Mouse (Mus musculus): Measurements from ENCODE around the gene Usp27x.
A peak's percentile ranks its signal among the peaks of the same experiment; 100 is the strongest.

Usp27x gene

DNA sequence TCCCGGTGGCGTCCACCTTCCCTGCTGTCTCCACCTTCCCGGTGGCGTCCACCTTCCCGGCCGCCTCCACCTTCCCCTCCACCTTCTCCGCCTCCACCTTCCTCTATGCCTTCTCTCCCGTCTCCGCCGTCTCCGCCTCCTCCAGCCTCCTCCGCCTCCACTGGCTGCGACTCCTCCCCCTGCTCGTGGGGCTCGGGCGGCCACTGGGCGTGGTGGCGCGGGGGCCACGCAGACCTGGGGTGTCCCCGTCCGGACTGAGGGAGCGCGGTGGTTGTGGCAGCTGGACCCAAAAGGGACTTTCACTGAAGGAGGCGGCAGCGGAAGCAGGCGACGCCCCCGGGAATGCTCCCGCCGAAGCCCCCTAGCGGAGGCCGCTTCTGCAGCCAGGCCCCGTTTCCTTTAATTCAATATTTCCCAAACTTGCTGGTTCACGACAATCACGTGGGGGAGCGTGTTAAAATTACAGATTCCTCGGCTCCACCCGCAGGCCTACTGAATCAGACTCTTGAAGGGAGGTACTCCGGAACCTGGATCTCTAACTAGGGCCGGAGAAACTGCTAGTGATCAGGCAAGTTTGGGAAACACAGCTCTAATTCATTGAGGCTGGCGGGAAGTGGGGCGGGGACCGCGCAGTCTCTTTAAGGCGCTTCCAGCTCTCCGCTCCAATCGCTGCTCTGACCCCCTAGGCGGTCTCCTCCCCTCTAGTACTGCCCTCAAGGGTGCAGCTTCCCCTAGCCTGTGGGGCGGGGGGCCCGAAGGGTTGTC lies at the start of gene Usp27x:
Gene Usp27x, minus strand, starts transcription at position 115 of the 765 bp plus-strand sequence.
- peak; percentile 24 to 52 for DNase-seq (ENCODE audit: low spot score in 2 of 2)

DNA sequence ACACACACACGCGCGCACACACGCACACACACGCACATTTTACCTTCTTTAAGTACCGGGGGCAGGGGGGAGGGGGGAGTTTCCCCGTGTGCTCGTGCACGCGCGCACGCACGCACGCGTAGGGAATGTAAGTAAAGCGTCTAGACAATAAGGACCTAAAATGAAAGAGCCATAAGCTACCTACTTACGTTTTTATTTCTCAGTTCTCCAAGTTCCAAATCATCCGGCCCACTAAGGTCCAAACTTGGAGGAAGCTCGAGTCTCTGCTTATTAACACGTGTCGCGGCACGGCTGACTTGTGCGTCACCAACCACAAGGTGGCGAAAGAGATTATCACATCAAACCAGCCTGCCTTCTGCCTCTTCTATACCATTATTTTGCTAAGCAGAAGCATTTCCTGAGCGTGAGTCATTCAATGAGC lies 47.1 kb upstream of the Usp27x start:
- DNase-seq (ENCODE audit: low spot score in 2 of 2), result peak; percentile 23 to 69

DNA sequence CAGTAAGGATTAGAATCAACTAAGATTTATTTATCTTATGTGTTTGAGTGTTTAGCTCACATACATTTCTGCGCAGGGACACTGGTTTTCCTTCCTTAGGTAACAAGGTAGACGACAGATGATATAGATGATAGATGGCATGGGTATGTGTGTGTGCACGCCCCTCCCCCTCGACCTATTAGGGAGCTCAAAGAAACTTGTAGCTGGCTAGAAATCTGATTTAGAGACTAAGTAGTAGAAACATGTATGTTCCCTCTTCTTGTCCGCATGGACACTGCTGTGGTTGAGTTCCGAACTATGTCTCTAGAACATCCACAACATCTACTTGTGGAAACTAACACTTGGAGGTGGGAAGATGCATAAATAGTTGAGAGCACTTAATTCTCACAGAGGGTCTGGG lies 46.5 kb upstream of the Usp27x start:
- no peak for DNase-seq (ENCODE audit: low spot score in 2 of 2)

DNA sequence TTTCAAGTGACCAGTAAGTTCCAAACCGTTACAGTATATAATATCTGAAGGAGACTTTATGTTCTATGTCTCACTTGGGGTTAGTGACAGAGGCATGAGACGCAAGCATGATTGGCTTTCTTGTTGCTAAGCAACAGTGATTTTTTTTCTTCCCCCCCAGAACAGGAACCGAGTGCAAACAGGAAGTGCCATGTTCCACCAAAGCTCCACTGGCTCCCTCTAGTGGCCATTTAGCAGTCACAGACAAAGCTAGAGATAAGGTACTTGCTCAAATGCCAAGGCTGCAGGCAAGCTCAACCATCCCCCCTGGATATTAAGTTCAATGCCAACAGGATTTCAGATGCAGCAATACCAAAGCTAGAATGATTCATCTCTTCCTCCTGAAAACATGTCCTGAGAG lies 45.4 kb upstream of the Usp27x start:
- peak; percentile 11 to 67 for DNase-seq (ENCODE audit: low spot score in 2 of 2)

DNA sequence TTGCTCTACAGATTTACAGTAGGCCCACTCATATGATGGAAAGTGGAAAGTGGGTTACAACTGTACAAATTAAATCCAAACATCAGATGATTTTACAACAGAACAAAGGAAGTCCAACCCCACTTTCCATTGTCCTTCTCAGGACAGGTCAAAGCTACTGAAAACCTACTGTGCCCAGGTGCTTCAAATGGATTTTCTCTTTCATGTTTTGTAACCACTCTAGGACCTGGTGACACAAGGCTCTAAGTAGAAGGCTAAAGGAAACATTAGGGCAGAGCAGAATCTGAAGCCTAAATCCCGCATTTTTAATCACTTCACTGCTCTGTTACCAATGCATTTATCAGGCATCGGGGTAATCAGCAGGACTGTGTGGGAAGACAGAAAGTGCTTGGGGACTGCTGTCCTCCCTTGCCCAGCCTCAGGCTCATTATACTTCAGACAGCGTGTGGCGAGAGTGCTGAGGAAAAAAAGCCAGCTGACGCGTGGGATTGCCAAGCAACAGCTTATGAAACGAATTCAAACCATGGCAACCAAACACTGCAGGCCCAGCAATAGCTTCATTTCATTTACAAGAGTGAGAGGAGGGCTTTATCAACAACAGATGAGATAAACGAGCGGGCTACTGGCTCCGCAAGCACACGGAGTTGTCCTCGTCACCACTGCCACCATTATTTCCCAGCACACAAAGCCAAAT lies 40.7 kb upstream of the Usp27x start:
- DNase-seq (ENCODE audit: low spot score in 2 of 2), result no peak

DNA sequence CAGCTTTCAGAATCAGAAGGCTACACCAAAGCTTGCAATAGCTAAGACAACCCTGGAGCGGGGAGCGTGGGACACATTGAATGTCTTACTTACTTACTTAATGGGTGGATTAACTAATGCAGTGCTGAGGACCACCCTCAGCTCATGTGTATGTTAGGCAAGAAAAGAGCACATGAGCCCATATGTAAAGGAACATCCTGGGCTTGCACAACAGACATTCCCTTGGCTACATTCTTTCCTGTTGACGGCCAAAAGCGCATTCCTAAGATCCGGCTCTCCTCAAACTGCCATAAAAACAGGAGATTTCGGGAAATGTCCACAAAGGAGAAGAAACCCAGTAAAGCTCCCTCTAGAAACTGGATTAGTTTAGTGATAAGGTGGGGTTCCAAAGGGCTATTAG lies 39.7 kb upstream of the Usp27x start:
- no peak for DNase-seq (ENCODE audit: low spot score in 2 of 2)

DNA sequence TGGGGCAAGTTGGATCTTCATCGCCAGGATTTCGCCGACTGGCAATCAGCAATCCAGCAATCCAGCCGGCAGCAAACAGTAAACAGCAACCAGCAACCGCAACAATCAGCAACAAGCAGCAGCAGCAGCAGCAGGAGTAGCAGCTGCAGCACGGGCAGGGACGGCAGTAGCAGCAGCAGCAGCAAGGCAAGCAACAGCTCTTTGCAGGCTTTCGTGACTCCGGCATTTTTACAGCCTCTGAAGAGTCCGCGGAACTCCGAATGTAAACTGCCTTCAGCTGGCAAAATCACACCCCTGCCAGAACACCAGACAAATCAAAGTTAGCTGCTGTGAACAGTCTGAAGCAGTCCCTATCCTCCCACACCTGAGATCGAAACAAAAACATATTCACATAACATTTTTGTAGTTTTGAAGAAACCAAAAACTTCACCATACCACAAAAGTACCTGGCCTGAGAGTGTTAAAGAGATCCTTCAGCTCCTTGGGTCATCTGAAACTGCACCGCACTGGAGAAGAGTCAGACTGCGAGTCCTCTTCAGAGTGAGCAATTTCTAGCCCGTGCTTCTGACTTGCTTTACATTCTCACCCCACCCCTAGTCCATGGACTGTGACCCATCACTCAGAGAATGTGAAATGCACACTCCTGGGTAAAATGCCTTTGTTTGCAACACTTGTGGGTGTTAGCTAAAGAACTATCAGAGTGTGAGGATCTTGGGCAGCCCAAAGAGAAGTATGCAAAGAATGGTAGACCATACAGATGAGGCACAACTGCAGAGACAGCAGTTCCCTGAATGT lies 36.8 kb upstream of the Usp27x start:
- DNase-seq (ENCODE audit: low spot score in 2 of 2), result no peak

DNA sequence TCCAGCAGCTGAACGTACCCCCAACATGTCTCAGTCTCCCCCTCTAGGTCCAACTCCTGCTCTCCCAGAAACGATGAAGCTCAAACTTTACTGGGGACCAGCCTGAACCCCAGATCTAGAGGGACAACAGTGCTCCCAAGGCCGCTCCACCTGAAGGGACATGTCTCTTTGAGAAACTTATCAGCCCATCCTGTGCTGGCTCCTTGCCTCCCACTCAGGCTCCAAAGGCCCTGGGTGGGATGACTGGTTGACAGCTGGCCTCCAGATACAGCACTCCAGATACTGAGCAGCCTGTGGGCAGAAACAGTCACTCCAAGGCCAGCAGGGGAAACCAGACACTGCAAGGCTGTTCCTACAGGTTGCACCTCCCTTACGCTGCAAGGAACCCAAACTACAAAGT lies 956 bp upstream of the Usp27x start:
- no peak for DNase-seq (ENCODE audit: low spot score in 2 of 2)

DNA sequence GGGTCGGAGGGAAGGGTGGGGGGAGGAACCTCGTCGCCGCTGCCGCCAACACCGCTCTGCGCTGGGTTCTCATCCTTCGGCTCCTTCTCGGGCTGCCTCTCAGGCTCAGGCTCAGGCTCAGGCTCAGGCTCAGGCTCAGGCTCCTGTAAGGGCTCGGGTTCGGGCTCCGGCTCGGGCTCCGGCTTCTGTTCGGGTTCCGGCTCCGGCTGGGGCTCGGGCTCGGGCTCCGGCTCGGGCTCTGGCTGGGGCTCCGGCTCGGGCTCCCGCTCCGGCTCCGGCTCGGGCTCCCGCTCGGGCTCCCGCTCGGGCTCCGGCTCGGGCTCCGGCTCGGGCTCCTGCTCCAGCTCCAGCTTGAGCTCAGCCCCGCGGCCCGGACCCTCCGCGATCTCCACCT lies 311 bp downstream of the Usp27x start:
- no peak for DNase-seq (ENCODE audit: low spot score in 2 of 2)

DNA sequence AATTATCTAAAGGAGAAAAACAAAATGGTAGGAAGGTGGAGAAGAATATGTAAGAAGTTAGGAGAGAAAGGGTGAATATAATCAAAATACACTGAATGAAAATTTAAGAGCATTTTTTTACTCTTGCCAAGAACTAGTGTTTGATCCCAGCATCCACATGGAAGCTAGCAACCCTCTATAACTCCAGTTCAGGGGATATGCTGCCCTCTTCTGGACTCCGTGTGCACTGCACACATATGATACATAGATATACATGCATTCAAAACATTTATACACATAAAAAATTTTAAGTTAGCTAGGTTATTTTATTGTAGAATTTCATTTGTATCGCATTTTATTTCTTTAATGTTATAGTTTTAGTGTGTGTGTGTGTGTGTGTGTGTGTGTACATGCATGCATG lies 50.2 kb downstream of the Usp27x start:
- peak in 1 of 2 experiments; percentile 14 for DNase-seq (ENCODE audit: low spot score in 2 of 2)

DNA sequence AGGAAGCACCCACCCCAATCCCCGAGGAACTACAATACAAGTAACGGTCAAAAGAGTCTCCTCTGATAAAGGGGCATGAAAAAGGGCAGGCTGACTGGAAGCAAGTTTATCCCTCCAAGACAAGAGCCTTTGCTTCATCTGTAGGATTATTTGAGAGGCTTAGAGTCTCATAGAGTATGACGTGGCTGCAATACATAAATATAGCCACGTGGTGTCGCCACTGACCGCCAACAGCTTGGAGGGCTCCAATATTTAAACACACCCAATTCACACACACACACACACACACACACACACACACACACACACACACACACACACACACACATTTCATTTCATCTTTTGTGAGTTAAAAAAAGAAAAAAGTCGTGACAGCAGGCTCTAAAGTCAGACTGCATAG lies 53.3 kb downstream of the Usp27x start:
- DNase-seq (ENCODE audit: low spot score in 2 of 2), result peak; percentile 18 to 64
